Mouse (Mus musculus) kidney, postnatal 14 days (tissue): Measurements from ENCODE around the gene Il1b.

Source experiments
- DNase-seq: peaks from one replicate; pipeline ENCODE4 v3.0.0; 2022; ENCODE audit warnings: mixed read lengths

Il1b gene

DNA sequence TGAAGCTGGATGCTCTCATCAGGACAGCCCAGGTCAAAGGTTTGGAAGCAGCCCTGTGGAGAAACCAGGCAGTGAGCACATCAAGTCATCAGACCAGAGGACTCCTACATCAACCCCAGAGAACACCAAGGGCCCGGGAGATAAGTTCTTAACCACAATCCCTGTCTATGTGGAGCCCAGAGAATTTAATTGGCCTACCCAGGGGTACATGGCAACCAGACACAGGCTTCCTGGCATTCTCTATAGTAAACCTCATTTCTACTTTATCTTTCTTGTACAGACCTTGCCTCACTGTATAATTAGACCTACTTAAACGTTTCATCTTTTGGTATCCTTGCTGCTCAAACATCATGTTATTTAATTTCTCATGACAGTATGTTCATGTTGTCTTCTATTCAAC lies 2.8 kb downstream of the Il1b start:
- no peak for DNase-seq

DNA sequence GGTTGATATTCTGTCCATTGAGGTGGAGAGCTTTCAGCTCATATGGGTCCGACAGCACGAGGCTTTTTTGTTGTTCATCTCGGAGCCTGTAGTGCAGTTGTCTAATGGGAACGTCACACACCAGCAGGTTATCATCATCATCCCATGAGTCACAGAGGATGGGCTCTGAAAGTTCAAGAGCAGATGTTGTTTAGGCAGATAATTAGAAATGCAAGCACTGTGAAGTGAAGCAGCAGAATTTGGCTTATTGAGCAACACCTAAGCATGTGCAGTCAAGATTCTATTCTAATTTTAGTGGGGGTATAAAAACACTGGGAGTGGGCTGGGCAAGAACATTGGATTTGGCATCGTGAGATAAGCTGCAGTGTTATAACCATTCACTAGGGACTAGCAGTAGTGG lies 3.7 kb downstream of the Il1b start:
- no peak for DNase-seq

GRCm38 (mm10) chr2:129360975-129361560 lies 9.9 kb downstream of the Il1b start:
- no peak for DNase-seq

DNA sequence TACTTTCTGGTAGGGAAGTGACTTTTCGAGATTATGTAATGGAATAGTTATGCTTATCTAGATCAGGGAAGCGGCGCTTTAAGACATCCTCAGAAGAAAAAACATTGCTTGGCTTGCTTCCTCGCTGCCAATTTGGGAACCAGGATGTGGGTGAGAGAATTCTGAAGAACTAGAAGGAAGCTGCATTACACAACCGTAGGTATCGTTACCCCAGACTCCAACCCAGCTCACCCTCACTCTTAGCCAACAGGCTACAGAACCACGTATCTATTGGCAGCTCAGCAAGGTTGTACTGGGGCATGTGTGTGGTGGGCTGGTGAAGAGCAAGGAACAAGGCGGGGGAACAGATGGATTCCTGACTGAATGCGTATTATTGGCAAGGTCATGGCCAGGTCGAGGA lies 10.7 kb downstream of the Il1b start:
- DNase-seq: no peak

DNA sequence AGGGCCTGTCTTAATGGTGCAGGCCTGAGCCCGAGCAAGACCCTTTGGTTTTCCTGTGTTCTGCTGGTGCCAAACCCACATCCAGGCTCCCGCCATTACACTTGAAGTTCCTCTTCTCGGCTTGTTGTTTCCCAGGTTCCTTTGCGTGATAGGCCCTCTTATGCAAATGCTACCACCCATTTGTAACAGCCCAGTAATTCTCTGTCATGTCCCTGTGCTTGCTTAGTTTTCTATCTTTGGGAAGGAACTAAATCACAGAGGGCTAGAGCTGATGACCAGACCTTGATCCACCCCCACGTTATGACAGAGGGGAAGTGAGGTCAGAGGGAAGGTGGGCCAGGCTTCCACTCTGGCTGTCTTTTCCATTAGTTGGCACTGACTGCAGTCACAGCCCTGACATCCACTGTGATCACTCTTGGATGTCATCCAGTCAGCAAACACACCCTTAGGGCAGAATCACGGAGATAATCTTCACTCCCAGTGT lies 32.8 kb downstream of the Il1b start:
- no peak for DNase-seq

- no peak for DNase-seq
Measured at GRCm38 (mm10) chr2:129333471-129333870, 37.5 kb downstream of the Il1b start.

DNA sequence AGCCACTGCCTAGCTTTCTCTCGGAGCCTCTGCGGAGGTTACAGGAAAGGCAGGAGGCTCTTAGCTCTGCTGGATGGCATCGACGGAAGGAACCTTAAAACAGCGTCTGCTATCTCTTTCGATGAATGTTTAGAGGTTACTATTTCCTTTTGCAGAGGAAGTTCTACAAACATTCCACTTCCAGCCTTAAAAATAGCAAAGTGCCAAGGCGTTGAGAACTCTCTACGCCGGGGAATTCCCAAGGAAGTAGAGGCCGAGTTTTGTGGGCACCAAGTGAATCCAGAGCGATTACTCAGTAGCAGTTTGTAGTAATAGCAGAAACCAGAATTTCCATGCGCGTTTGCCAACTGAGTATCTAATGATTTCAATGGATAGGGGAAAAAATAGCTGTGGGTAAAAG lies 40.4 kb downstream of the Il1b start:
- peak; percentile 5 for DNase-seq

DNA sequence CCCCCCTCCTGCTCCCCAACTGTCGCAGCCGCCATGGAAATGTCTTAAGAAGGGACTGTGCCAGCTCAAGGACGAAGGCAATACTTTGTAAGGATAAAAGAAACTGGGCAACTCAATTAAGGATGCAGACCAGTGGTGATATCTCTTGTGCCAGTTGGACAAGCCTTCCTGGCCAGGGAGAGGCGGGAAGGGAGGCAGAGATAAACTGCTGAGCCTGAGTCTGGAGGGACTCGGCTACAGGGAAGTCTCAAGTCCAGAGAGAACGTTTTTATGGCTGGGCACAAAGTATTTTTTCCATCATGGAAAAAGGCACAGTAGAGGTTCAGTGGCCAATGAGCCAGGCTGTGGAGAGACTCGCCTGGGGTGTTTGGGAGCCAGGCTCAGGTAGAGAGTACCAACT lies 40.9 kb downstream of the Il1b start:
- DNase-seq: no peak

DNA sequence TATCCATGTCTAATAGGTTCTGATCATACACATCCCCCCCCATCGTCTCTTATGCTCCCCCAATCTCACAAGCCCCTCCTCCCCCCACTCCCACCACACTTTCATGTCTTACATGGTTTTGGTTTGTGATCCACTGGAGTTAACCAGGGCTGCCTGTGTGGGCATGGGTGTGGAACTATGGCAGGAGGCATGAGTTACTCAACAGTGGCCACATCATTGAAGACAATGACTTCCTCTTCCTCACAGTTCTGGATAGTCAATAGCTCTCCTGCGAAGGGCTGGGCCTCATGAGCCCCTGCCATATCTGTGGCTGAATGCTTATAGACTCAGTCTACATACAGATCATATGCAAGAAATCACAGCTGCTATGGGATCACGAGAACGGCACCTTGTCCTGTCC lies 42.7 kb downstream of the Il1b start:
- DNase-seq: no peak

GRCm38 (mm10) chr2:129324216-129324615 lies 46.7 kb downstream of the Il1b start:
- no peak for DNase-seq

DNA sequence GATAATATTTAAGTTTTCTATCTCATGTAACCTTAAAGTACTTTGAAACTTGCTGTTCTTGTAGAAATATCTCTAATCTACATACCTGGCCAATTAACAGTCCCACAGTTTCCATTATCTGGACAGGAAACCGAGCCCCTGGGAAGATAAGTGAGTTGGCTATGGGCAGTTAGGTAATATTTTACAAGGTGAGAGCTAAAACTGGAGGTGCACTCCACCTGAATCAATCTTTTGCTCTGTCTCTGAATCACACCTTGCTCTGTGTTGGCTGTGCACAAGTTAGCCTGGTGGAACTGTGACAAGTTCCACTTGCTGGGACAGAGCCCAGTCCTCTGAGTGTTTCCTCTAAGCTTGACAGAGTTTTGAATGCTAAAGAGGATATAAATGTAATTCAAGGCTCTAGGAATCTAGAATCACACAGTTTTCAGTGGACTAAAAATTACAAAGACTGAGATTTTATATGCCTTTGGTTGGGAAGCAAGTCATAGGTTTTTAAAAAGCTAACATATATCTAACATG lies 48.8 kb downstream of the Il1b start:
- DNase-seq: no peak

DNA sequence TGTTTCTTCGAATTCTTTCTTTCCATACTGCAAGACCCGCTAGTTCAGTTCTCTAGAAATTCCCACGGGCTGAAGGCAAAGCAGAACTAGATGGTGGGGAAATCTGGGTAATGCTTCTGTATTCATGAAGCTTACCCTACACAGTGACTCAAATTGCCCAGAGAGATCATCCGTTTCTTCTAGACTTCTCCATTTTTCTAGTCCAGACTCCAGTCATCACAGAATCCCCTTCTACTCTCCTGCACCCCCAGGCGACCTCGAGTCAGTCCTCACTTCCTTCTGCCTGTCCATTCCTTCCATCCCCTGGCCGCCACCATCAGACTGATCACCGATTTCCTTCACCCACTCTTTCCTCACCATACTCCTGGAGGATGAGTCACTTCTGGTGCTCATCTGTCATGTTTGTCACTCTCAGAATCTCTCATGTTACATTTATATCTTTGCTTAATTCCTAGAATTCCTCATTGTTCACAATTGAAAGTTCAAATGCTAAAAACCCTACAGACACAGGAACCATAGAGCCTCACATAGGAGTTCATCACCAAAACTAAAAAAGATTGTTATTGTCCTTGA lies 50.8 kb downstream of the Il1b start:
- DNase-seq: no peak

DNA sequence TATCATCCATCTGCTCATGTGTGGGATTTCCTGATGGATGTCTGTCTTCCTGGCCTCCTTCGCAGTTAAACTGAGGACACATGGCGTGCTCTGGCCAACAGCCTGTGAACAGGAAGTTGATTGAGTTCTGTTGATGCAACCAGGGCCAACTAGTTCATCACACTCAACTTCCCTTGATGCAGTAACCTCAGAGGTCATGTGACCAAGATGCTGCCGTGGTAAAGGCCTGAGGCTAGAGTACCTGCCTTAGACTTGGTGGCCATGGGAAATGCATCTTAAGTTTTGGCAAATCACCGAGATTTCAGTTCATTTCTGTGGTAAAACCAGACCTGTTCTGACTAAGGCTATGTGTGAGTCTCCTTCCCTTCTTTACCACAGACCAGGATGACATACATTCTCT lies 55.1 kb downstream of the Il1b start:
- no peak for DNase-seq

DNA sequence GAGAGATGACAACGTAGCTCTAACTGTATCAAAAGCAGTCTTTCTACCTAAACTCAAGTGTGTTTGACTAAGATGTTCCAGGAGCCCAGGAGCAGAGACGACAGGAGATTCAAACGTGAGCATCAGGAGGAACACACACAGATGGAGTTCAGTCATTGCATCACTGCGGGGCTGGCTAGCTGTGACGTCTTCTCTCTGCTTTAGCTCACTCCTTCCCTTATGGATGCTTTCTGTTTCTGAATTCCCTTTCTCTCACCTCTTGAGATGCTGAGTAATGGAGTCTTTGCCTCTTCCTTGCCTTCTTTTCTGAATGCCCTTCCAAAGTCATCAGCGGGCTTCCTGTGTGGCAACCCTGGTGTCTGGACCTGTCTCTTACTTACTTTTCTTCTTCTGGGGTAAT lies 56.1 kb downstream of the Il1b start:
- DNase-seq: no peak
